Mouse (Mus musculus): ENCODE measurements around the gene Rnf145. TPM values are rescaled to one million over a fixed set of nuclear protein-coding genes. Genes with fewer than 3 reads are reported as not detected.

Rnf145 gene
- polyA plus RNA-seq, 1 experiment from 2014 or later: 85.7 TPM

GRCm38 (mm10) chr11:44500966-44501365, 17.8 kb upstream of the Rnf145 start:
- H3K36me3 ChIP-seq (ENCODE audit: insufficient read depth): no peaks in the 10 kb centered on the region
- no peak overlapping the region for H3K27ac ChIP-seq (ENCODE audit: low read depth)
- no peaks in the 10 kb centered on the region for H3K4me1 ChIP-seq (ENCODE audit: insufficient read depth)
- 68% methylated on average over 7 of the region's 7 CpGs for WGBS
- H3K9me3 ChIP-seq (ENCODE audit: low read depth, low read length): no peaks in the 10 kb centered on the region
- no peak overlapping the region for H3K9ac ChIP-seq
- H3K4me2 ChIP-seq: no peak overlapping the region
- TF ChIP-seq CTCF (IDR thresholded peaks at IDR 0.05; ENCODE audit: low read depth): no peak
- no peaks in the 10 kb centered on the region for H3K27me3 ChIP-seq (ENCODE audit: insufficient read depth, low read length)
- H3K4me3 ChIP-seq (ENCODE audit: low read depth, low read length): no peak overlapping the region
- ATAC-seq (ENCODE audit: insufficient read depth) (no peak), DNase-seq (no peak)

DNA sequence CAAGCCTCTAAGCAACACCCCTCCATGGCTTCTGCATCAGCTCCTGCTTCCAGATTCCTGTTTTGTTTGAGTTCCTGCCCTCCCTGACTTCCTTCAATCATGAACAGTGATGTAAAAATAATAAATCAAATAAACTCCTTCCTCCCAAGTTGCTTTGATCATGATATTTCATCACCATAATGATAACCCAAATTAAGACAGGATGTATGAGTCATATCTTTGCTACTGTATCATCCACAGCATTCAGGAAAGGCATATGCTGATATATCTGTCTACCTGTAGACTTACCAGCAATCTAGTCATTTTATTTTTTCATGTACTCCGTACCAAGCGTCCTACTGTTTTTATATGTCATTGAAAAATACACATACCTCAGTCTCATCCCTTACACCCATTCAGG, 17.3 kb upstream of the Rnf145 start:
- Histone ChIP-seq H3K27ac (ENCODE audit: low read depth) (no peak overlapping the region), H3K9ac (no peak overlapping the region), H3K4me1 (ENCODE audit: insufficient read depth) (no peaks in the 10 kb centered on the region), H3K4me2 (no peak overlapping the region), H3K27me3 (ENCODE audit: insufficient read depth, low read length) (no peaks in the 10 kb centered on the region), H3K4me3 (ENCODE audit: low read depth, low read length) (no peak overlapping the region), H3K9me3 (ENCODE audit: low read depth, low read length) (no peaks in the 10 kb centered on the region), H3K36me3 (ENCODE audit: insufficient read depth) (no peaks in the 10 kb centered on the region)
- no peak for ATAC-seq (ENCODE audit: insufficient read depth)
- DNase-seq: no peak
- 46% methylated on average over 2 of the region's 2 CpGs for WGBS
- no peak for TF ChIP-seq CTCF (IDR thresholded peaks at IDR 0.05; ENCODE audit: low read depth)

- no peak overlapping the region for H3K4me2 ChIP-seq
- no peaks in the 10 kb centered on the region for H3K9me3 ChIP-seq (ENCODE audit: low read depth, low read length)
- no peaks in the 10 kb centered on the region for H3K4me1 ChIP-seq (ENCODE audit: insufficient read depth)
- ATAC-seq (ENCODE audit: insufficient read depth): no peak
- H3K36me3 ChIP-seq (ENCODE audit: insufficient read depth): no peaks in the 10 kb centered on the region
- DNase-seq: no peak
- H3K4me3 ChIP-seq (ENCODE audit: low read depth, low read length): no peak overlapping the region
- no peak for TF ChIP-seq CTCF (IDR thresholded peaks at IDR 0.05; ENCODE audit: low read depth)
- no peaks in the 10 kb centered on the region for H3K27me3 ChIP-seq (ENCODE audit: insufficient read depth, low read length)
- H3K27ac ChIP-seq (ENCODE audit: low read depth): no peak overlapping the region
- WGBS: 59% methylated on average over 5 of the region's 5 CpGs
- no peak overlapping the region for H3K9ac ChIP-seq
Measured at GRCm38 (mm10) chr11:44502931-44503330, 15.8 kb upstream of the Rnf145 start.

DNA sequence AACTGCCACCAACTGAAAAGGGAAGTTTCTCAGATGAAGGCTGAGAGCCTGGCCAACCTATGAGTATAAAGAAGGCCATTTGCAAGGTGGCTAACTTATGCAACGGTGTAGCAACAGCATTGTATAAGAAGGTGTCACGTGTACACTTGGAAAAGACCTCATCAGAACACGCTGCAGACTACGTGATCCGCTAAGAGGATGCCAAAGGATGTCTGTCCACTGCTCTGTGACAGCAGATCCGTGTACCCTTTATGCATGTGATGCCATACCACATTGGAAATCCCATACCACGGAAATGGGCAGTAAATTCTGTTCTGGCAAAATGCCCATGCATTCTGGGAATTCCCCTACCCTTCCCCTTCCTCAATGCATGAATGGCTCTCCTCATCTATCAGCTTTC, 14.6 kb upstream of the Rnf145 start:
- H3K27me3 ChIP-seq (ENCODE audit: insufficient read depth, low read length): no peaks in the 10 kb centered on the region

DNA sequence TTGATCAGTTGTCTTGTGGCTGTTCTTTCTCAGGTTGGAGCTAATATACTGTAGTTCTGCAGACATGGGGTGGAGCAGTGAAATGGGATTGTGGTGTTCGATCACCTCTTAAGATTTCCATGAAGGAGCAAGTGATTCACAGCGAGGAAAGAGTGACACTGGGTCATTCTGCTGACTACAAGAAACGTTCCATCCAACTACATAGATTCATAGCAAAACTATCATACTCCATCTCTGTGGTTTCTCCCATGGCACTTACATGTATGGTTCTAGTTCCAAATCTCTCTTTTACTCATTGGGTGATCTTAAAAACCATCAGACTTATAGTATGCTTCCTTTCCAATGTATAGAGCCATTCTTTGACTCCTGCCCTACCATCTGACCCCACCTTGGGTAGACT, 14.0 kb upstream of the Rnf145 start:
- H3K27ac ChIP-seq (ENCODE audit: low read depth): no peak overlapping the region
- H3K4me3 ChIP-seq (ENCODE audit: low read depth, low read length): no peak overlapping the region
- no peaks in the 10 kb centered on the region for H3K36me3 ChIP-seq (ENCODE audit: insufficient read depth)
- no peak for DNase-seq
- no peak overlapping the region for H3K9ac ChIP-seq
- TF ChIP-seq CTCF (IDR thresholded peaks at IDR 0.05; ENCODE audit: low read depth): no peak
- no peaks in the 10 kb centered on the region for H3K27me3 ChIP-seq (ENCODE audit: insufficient read depth, low read length)
- WGBS: 82% methylated on average over 3 of the region's 3 CpGs
- H3K4me2 ChIP-seq: no peak overlapping the region
- no peaks in the 10 kb centered on the region for H3K4me1 ChIP-seq (ENCODE audit: insufficient read depth)
- H3K9me3 ChIP-seq (ENCODE audit: low read depth, low read length): no peaks in the 10 kb centered on the region
- ATAC-seq (ENCODE audit: insufficient read depth): no peak

More for the DNA sequence above, 14.6 kb upstream of the Rnf145 start:
- Histone ChIP-seq H3K4me1 (ENCODE audit: insufficient read depth) (no peaks in the 10 kb centered on the region), H3K4me2 (no peak overlapping the region), H3K9me3 (ENCODE audit: low read depth, low read length) (no peaks in the 10 kb centered on the region), H3K4me3 (ENCODE audit: low read depth, low read length) (no peak overlapping the region), H3K27ac (ENCODE audit: low read depth) (no peak overlapping the region), H3K9ac (no peak overlapping the region), H3K36me3 (ENCODE audit: insufficient read depth) (no peaks in the 10 kb centered on the region)
- WGBS: 83% methylated on average over 7 of the region's 7 CpGs
- DNase-seq: peak; percentile 40
- no peak for ATAC-seq (ENCODE audit: insufficient read depth)
- no peak for TF ChIP-seq CTCF (IDR thresholded peaks at IDR 0.05; ENCODE audit: low read depth)

DNA sequence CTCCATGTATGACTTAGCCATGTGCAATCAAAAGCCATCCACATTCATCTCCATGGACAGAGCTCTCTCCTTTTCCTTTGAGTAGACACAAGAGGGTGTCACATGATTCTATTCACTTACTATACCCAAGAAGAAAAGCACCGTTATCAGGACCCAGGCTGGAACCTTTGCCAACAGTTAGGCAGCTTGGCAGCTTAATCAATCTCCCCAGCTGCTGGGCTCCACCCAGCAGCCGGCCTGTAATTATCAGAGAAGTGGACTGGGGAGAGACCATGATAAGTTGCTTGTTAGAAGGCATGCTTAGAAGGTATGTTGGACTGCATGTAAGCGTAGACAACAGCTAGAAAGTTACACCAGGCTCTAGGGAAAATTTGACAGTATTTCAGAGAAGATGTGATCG, 9.9 kb upstream of the Rnf145 start:
- no peaks in the 10 kb centered on the region for H3K4me1 ChIP-seq (ENCODE audit: insufficient read depth)
- H3K9me3 ChIP-seq (ENCODE audit: low read depth, low read length): no peaks in the 10 kb centered on the region
- no peak for TF ChIP-seq CTCF (IDR thresholded peaks at IDR 0.05; ENCODE audit: low read depth)
- no peaks in the 10 kb centered on the region for H3K36me3 ChIP-seq (ENCODE audit: insufficient read depth)
- 48% methylated on average over 4 of the region's 4 CpGs for WGBS
- no peaks in the 10 kb centered on the region for H3K27me3 ChIP-seq (ENCODE audit: insufficient read depth, low read length)
- H3K27ac ChIP-seq (ENCODE audit: low read depth): no peak overlapping the region
- DNase-seq: no peak
- ATAC-seq (ENCODE audit: insufficient read depth): no peak
- H3K4me2 ChIP-seq: no peak overlapping the region
- no peak overlapping the region for H3K9ac ChIP-seq
- no peak overlapping the region for H3K4me3 ChIP-seq (ENCODE audit: low read depth, low read length)

- no peak for ATAC-seq (ENCODE audit: insufficient read depth)
- 72% methylated on average over 2 of the region's 2 CpGs for WGBS
- H3K27ac ChIP-seq (ENCODE audit: low read depth): no peak overlapping the region
- no peak overlapping the region for H3K4me2 ChIP-seq
- no peak overlapping the region for H3K4me3 ChIP-seq (ENCODE audit: low read depth, low read length)
- no peaks in the 10 kb centered on the region for H3K27me3 ChIP-seq (ENCODE audit: insufficient read depth, low read length)
- no peaks in the 10 kb centered on the region for H3K9me3 ChIP-seq (ENCODE audit: low read depth, low read length)
- no peak for DNase-seq
- H3K9ac ChIP-seq: no peak overlapping the region
- no peaks in the 10 kb centered on the region for H3K36me3 ChIP-seq (ENCODE audit: insufficient read depth)
- no peaks in the 10 kb centered on the region for H3K4me1 ChIP-seq (ENCODE audit: insufficient read depth)
- no peak for TF ChIP-seq CTCF (IDR thresholded peaks at IDR 0.05; ENCODE audit: low read depth)
Measured at GRCm38 (mm10) chr11:44509906-44510305, 8.9 kb upstream of the Rnf145 start.

DNA sequence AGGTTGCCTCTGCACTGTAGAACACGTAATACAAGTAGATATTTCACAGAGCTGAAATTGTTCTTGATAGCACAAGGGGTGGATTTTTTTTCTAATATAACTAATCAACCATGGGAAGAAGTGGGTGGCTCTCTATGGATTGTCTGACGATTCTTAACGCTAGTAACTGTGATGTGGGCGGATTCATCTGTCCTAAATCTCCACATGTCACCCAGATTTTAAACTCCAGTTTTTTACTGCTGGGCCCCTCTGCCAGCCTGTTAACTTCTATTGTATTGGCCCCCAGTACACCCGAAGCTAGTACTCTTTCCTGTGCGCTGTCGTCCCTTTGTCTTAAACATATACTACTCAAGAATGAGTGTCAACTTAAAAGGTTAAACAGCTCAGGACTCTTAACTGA, 8.4 kb upstream of the Rnf145 start:
- Histone ChIP-seq H3K9me3 (ENCODE audit: low read depth, low read length) (no peaks in the 10 kb centered on the region), H3K4me3 (ENCODE audit: low read depth, low read length) (no peak overlapping the region), H3K4me1 (ENCODE audit: insufficient read depth) (no peaks in the 10 kb centered on the region), H3K27ac (ENCODE audit: low read depth) (no peak overlapping the region), H3K36me3 (ENCODE audit: insufficient read depth) (no peaks in the 10 kb centered on the region), H3K27me3 (ENCODE audit: insufficient read depth, low read length) (no peaks in the 10 kb centered on the region), H3K9ac (no peak overlapping the region), H3K4me2 (no peak overlapping the region)
- ATAC-seq (ENCODE audit: insufficient read depth): no peak
- DNase-seq: no peak
- WGBS: 78% methylated on average over 7 of the region's 7 CpGs
- no peak for TF ChIP-seq CTCF (IDR thresholded peaks at IDR 0.05; ENCODE audit: low read depth)

Data from lung, embryonic 14.5 days (tissue).